Mouse (Mus musculus): ENCODE results near the gene Lrp6.

Lrp6 gene

DNA sequence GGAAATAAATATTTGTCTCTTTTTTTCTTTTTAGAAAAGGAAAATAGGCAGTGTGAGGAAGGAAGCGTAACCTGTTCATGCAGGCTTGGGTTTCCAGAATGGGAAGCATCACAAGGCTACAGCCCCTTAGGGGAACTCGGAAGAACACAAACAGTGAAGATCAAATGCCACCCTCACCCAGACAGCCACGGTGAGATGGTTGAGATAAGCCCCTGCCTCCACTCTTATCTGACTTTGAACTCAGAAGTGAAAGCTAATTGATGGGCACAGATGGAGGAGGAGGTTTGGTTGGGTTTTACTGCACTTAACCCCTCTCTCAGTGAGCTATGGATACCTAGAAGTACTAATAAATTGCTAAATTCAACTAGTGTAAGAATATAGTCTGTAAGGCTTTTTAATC, 33.7 kb downstream of the Lrp6 start:
- no peak for DNase-seq (ENCODE audit: low read depth in 1 of 2, low spot score in 2 of 2)

GRCm38 (mm10) chr6:134531950-134532349, 34.8 kb downstream of the Lrp6 start:
- DNase-seq (ENCODE audit: low read depth in 1 of 2, low spot score in 2 of 2): no peak

GRCm38 (mm10) chr6:134529340-134529739, 37.4 kb downstream of the Lrp6 start:
- DNase-seq (ENCODE audit: low read depth in 1 of 2, low spot score in 2 of 2): no peak

- DNase-seq (ENCODE audit: low read depth in 1 of 2, low spot score in 2 of 2): no peak
These were observed 38.4 kb downstream of the Lrp6 start for GRCm38 (mm10) chr6:134528396-134528795.

- no peak for DNase-seq (ENCODE audit: low read depth in 1 of 2, low spot score in 2 of 2)
These were observed 39.1 kb downstream of the Lrp6 start for GRCm38 (mm10) chr6:134527596-134528128.

DNA sequence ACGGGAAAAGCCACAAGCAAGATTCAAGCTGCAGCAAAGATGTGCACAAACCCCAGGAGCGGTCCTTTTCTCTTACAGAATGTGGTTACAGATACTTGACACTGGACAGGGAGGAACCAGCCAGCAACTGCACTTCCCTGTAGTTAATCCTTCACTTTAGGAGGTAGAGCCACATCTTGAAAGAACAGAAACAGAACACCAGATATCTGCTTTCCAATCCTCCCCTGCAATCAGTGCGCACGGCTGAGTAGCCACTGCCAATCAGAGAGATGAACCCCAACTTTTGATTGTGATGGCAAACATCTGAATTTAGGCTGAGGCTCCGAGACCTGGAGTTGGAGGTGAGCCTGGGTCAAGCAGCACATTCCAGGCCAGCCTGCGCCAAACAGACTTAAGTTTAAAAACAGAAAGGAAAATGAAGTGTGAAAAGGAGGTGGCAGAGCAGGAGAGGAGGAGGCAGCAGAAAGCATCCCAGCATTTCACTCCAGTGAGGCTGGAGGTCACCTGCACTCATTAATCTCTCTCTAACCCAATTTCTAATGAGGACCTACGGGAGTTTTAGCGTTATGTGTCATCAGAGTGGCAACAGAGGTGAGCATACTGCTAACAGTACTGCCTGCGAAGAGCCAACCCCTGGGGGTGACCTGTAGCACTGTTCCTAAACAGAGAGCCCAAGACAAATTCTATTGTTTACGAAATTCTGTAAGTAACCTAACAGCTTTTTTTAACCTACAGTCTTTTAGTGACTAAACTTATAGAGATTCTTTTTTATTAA, 39.8 kb downstream of the Lrp6 start:
- no peak for DNase-seq (ENCODE audit: low read depth in 1 of 2, low spot score in 2 of 2)

- DNase-seq (ENCODE audit: low read depth in 1 of 2, low spot score in 2 of 2): no peak
These were observed 40.5 kb downstream of the Lrp6 start for GRCm38 (mm10) chr6:134526275-134526674.

DNA sequence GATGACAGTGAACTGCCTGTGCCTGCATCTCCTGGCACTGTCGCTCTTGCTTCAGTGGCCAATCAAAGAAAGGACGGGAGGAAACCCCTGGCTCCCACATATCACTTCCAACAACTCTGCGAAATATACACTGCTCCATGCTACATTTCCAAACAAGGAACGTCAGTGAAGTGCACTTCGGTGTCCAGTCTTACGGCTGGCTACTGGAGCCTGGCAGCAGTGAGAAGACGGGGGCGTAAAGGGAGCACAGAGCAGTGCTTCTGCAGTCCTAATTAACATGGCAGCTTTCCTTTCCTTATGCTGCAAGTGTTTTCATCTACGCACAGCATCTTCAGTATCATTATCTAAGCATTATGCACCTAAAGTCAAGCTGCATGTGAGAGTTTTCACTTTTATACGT, 45.4 kb downstream of the Lrp6 start:
- no peak for DNase-seq (ENCODE audit: low read depth in 1 of 2, low spot score in 2 of 2)

DNA sequence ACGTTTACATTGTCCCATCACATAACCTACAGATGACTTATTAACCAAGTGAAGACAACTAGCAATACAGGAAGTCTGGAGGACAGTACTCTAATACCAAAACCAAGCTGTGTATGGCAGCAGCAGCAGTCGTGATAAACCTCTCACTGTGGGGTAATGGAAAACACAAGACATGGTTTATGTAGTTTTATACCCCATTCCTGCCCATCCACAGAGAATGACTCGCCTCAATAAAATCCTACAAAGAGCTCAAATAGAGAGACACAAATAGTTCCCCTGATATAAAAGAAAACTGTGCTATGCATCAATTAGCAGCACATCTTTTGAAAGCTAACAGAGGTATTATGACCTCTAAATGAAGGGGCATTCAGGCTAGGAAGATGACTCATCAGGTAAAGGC, 45.9 kb downstream of the Lrp6 start:
- no peak for DNase-seq (ENCODE audit: low read depth in 1 of 2, low spot score in 2 of 2)

DNA sequence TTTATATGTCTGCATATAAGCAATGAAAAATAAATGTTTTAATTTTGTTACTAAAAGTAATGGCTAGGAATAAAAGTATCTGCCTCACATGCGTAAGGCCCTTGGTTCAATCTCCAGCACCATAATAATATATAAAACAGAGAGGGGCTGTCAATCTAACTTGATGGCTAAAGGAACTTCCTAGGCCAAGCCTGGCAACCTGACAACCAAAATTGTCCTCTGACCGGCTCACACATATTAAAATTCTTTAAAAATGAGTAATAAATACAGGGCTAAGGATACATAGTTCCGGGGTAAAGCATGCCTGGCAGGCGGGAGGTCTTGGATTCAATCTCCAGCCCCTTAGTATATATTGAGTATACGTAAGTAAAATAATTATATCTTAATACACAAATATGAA, 48.3 kb downstream of the Lrp6 start:
- no peak for DNase-seq (ENCODE audit: low read depth in 1 of 2, low spot score in 2 of 2)

GRCm38 (mm10) chr6:134517141-134517540, 49.6 kb downstream of the Lrp6 start:
- no peak for DNase-seq (ENCODE audit: low read depth in 1 of 2, low spot score in 2 of 2)

GRCm38 (mm10) chr6:134515416-134515815, 51.3 kb downstream of the Lrp6 start:
- DNase-seq (ENCODE audit: low read depth in 1 of 2, low spot score in 2 of 2): no peak

- DNase-seq (ENCODE audit: low read depth in 1 of 2, low spot score in 2 of 2): no peak
These were observed 52.8 kb downstream of the Lrp6 start for GRCm38 (mm10) chr6:134513896-134514510.

DNA sequence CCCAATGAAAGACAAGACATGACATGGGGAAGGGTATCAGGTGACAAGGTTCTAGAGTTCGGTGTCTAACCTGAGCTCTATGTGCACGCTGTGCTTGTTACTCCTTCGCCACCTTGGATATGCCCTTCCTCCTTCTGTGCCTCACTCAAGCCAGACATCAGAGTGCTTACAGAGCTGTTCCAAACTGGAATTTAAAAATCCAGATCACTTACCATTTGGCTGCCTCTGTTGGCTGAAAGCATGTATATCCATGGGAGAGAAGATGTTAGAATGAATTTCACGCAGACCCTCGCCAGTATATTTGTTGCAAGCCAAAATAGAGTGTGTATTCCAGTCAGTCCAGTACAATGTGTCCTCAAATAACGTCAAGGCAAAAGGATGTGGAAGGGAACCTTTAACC, 53.8 kb downstream of the Lrp6 start:
- no peak for DNase-seq (ENCODE audit: low read depth in 1 of 2, low spot score in 2 of 2)

DNA sequence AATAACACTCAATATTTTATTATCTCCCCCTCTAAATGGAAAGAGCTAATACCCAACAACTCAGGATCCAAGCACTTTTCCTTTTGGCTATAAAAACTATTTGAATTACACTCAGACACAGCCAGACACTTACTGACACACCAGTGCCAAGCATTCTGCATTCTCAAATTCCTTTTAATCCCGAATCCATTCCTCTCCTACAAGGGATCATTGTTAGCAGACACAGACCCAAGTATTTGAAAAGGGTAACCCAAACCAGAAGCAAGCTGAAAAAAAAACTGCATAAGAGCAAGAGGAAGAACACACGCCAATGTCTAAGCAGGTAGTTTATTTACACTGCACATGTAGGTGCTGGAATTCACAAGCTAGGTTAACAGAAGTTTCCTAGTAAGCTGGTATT, 54.3 kb downstream of the Lrp6 start:
- no peak for DNase-seq (ENCODE audit: low read depth in 1 of 2, low spot score in 2 of 2)

DNA sequence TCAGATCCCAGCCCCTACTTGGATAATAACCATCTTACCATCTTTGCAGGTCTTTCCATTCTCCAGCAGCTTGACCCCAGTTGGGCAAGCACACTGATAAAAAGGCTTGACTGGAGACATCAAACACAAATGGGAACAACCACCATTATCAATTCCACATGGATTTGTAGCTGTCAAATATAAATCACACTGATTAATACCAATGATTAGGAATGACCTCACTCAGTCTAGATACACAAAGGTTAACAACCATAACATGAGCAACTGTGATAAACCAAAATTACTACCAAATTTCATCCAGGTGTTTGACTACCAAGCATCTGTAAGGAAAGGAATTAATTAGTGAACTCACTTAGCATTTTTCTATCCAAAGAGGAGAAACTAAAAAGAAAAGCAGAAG, 55.6 kb downstream of the Lrp6 start:
- DNase-seq (ENCODE audit: low read depth in 1 of 2, low spot score in 2 of 2): no peak

DNA sequence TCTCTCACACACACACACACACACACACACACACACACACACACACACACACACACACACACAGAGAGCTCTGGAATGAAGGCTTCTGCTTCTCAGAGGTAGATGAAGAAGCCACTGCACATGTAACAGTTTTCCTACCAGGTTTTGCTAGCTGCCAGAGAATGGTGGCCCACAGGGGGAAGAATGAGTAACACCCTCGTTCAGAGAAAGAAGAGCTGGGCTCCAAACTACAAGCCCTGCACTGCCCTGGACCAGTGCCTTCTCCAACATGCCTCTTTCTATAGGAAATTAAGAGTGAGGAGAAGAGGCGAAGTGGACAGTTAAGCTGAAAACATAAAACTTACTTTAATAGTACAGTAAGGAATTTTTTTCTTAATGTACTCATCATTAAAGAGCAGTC, 56.5 kb downstream of the Lrp6 start:
- DNase-seq (ENCODE audit: low read depth in 1 of 2, low spot score in 2 of 2): no peak

GRCm38 (mm10) chr6:134509731-134510226, 57.0 kb downstream of the Lrp6 start:
- DNase-seq (ENCODE audit: low read depth in 1 of 2, low spot score in 2 of 2): no peak

DNA sequence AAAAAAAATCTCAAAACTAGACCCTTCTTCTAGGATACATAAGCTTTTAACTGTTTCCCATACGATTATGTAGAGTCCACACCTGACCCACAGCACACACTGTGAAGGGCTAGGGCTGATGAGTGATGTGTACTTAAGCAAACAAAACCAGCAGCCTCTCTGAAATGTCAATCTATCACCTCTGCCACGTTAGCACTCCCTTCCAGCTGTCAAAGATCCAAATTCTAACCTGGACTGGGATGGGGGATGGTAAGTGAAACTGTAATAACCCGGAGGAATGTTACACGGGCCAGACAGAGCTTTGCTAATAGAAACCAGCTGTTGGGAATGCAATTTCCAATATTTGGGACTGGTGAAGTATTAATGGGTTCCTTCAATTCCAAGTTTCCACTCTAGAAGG, 61.9 kb downstream of the Lrp6 start:
- no peak for DNase-seq (ENCODE audit: low read depth in 1 of 2, low spot score in 2 of 2)

GRCm38 (mm10) chr6:134502335-134502734, 64.4 kb downstream of the Lrp6 start:
- DNase-seq (ENCODE audit: low read depth in 1 of 2, low spot score in 2 of 2): no peak

- no peak for DNase-seq (ENCODE audit: low read depth in 1 of 2, low spot score in 2 of 2)
These were observed 66.2 kb downstream of the Lrp6 start for GRCm38 (mm10) chr6:134500381-134501162.

- no peak for DNase-seq (ENCODE audit: low read depth in 1 of 2, low spot score in 2 of 2)
These were observed 67.7 kb downstream of the Lrp6 start for GRCm38 (mm10) chr6:134499089-134499488.
